Mouse (Mus musculus): Measurements from ENCODE around the gene Tiam2.

DNA sequence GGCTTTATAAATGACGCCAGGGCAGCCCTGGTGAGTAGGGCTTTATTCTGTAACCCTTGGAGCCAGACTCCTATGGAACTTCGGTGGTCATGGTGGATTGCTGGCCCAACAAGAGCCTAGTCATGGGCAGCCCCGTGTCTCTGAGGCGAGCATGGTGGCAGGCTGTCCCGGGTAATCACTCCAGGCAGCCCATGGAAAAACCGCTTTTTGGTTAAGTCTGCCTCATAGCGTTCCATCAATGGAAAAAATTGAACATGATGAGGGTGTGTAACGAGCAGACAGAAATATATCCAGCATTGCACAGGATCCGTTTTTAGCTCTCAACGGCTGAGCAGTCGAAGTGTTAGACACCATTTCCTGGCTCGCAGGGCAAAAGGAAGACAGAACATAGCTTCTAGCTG lies 70.5 kb downstream of the Tiam2 start:
- TF ChIP-seq GATA1 (IDR thresholded peaks at IDR 0.05; ENCODE audit: borderline replicate concordance, low read length) (no peak), FLI1 (IDR thresholded peaks at IDR 0.05; ENCODE audit: low read length) (no peak)

All from megakaryocyte, embryonic 14.5 days (primary cell).